Mouse (Mus musculus) forebrain, postnatal 0 days (tissue): ENCODE results near the gene Inpp5f. TPM values are rescaled to one million over a fixed set of nuclear protein-coding genes. Genes with fewer than 3 reads are reported as not detected.

Source experiments
- ATAC-seq: fragments of 200-750 bp; cut with Nextera tagmentation; 2 replicates; pipeline ENCODE4 v1.8.0; 2017; ENCODE audit warnings: mild to moderate bottlenecking, moderate library complexity
- DNase-seq: peaks from one replicate; pipeline ENCODE4 v3.0.0-alpha.2; 2015
- H3K27ac ChIP-seq: fragments of 300-500 bp; sonication (generic); 2 replicates; pipeline ENCODE4 v1.5.1; 2014; ENCODE audit warnings: low read depth, mild to moderate bottlenecking, antibody characterized with exemption, low read length, moderate library complexity, mixed read lengths
- H3K27me3 ChIP-seq: fragments of 300-500 bp; sonication (generic); 2 replicates; pipeline ENCODE4 v1.6.1; 2014; ENCODE audit warnings: mild to moderate bottlenecking, low read length, mixed read lengths; ENCODE audit not compliant: insufficient read depth
- H3K36me3 ChIP-seq: fragments of 300-500 bp; sonication (generic); 2 replicates; pipeline ENCODE4 v1.6.1; 2014; ENCODE audit warnings: mild to moderate bottlenecking, moderate library complexity; ENCODE audit not compliant: insufficient read depth
- H3K4me1 ChIP-seq: fragments of 300-500 bp; sonication (generic); 2 replicates; pipeline ENCODE4 v1.6.1; 2014; ENCODE audit warnings: antibody characterized with exemption; ENCODE audit not compliant: insufficient read depth
- H3K4me2 ChIP-seq: fragments of 300-500 bp; sonication (generic); 2 replicates; pipeline ENCODE4 v1.6.1; 2014; ENCODE audit warnings: low read depth, mild to moderate bottlenecking, moderate library complexity
- H3K4me3 ChIP-seq: fragments of 300-500 bp; sonication (generic); 2 replicates; pipeline ENCODE4 v1.5.1; 2014; ENCODE audit warnings: low read depth, low read length, mixed read lengths
- H3K9ac ChIP-seq: fragments of 300-500 bp; sonication (generic); 2 replicates; pipeline ENCODE4 v1.6.1; 2014; ENCODE audit warnings: mild to moderate bottlenecking
- H3K9me3 ChIP-seq: fragments of 300-500 bp; sonication (generic); 2 replicates; pipeline ENCODE4 v1.6.1; 2016; ENCODE audit warnings: low read length
- CTCF ChIP-seq: sonication (generic); IDR thresholded peaks from 2 replicates; pipeline ENCODE4 v1.5.1; 2016; ENCODE audit warnings: antibody characterized with exemption, control low read depth, low read depth
- WGBS: fragments of 180-500 bp; shearing (Covaris S2); extraction: QIAGEN DNeasy Blood & Tissue Kit; methylation state at CpG from one replicate; pipeline ENCODE4 v1.1.7; 2014; 5-methylcytosine and 5-hydroxymethylcytosine counted together
- polyA plus RNA-seq: library from polyadenylated mRNA; unstranded; fragments of >200 nt; fragmentation: Nextera tagmentation; extraction: Ambion mirVana; gene quantifications from 2 replicates; pipeline ENCODE4 v1.2.1, GENCODE M21; 2015
- total RNA-seq: library from RNA; depleted of rRNA; stranded (reverse); fragments of >200 nt; gene quantifications from 2 replicates; pipeline ENCODE4 v1.2.3, GENCODE M21; 2014

Inpp5f gene
- total and polyA plus RNA-seq, 2 experiments from 2014 or later: 361 to 420 TPM

DNA sequence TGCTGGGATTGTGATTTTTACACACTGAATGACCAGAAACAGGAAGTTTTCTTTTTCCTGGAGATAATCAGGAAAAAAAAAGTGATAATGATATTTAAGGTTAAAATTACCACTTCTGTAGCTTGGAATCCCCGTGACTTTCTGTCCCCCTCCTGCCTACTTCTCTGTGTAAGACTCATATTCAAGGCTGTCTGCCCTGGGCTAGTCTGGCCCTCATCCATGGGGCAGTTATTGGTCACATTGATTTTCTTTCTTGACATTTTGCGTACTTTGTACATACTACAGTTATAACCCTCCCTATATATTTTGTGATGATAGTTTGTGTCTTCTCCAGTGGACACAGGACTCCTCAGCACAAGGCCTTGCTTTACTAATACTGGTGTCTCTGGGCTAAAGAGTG, 2.5 kb downstream of the Inpp5f start:
- no peak overlapping the region for H3K4me2 ChIP-seq
- no peak for TF ChIP-seq CTCF
- 95% methylated on average over 2 of the region's 2 CpGs for WGBS
- H3K27me3 ChIP-seq: no peaks in the 10 kb centered on the region
- DNase-seq (no peak), ATAC-seq (no peak)
- H3K9ac ChIP-seq: no peak overlapping the region
- no peak overlapping the region for H3K27ac ChIP-seq
- H3K9me3 ChIP-seq: no peaks in the 10 kb centered on the region
- H3K4me1 ChIP-seq: peaks cover 10% of the 10 kb centered on the region; the same call in 1 of the 2 replicates
- H3K36me3 ChIP-seq: no peaks in the 10 kb centered on the region
- H3K4me3 ChIP-seq: no peak overlapping the region

DNA sequence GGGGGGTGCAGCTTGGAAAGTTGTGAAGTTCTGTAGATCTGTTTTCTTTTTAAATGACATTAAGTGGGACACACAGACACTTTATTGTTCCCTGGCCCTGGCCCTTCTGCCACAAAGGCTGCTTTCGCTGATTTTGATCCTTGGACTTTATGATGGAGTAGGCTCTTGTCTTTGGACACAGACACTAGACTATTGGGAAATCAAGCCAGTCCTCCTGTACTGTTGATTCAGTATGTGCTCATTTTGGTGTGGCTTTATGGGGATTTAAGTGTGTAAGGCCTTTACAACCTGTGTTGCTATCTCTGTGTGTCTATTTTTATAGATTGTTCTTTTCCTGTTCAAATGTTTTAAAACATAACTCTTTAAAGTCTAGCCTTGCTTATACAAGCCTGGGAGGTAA, 6.5 kb downstream of the Inpp5f start:
- Histone ChIP-seq H3K4me3 (no peak overlapping the region), H3K27ac (no peak overlapping the region), H3K4me1 (peaks cover 7% of the 10 kb centered on the region; the same call in 1 of the 2 replicates), H3K36me3 (no peaks in the 10 kb centered on the region), H3K9ac (no peak overlapping the region), H3K9me3 (no peaks in the 10 kb centered on the region), H3K27me3 (no peaks in the 10 kb centered on the region), H3K4me2 (no peak overlapping the region)
- TF ChIP-seq CTCF: no peak
- 81% methylated on average over 1 of the region's 1 CpGs for WGBS
- no peak for DNase-seq
- no peak for ATAC-seq

DNA sequence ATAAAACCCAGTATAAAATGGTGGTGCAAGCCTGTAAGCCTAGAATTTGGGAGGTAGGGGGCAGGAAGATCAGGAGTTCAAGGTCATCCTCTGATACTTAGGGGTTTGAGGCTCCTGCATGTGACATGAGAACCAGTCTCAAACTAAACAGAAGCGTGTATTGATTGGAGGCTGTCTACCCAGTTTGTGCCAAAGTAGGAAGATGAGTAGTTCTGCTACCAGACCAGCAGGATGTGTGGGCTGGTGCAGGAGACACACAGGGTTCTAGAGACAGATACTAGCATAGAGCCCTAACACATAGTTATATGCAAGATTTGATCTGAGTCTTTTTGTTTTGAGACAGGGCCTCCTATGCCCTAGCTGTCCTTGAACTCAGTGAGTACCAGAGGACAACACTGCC, 9.1 kb downstream of the Inpp5f start:
- no peak overlapping the region for H3K4me2 ChIP-seq
- DNase-seq: no peak
- H3K36me3 ChIP-seq: no peaks in the 10 kb centered on the region
- no peak overlapping the region for H3K27ac ChIP-seq
- H3K27me3 ChIP-seq: no peaks in the 10 kb centered on the region
- H3K4me1 ChIP-seq: 0 out of 2 replicates have a peak, but pooled peaks cover 7% of the 10 kb centered on the region
- TF ChIP-seq CTCF: no peak
- no peak overlapping the region for H3K9ac ChIP-seq
- WGBS: 90% methylated on average over 1 of the region's 1 CpGs
- no peak overlapping the region for H3K4me3 ChIP-seq
- ATAC-seq: no peak
- no peaks in the 10 kb centered on the region for H3K9me3 ChIP-seq

DNA sequence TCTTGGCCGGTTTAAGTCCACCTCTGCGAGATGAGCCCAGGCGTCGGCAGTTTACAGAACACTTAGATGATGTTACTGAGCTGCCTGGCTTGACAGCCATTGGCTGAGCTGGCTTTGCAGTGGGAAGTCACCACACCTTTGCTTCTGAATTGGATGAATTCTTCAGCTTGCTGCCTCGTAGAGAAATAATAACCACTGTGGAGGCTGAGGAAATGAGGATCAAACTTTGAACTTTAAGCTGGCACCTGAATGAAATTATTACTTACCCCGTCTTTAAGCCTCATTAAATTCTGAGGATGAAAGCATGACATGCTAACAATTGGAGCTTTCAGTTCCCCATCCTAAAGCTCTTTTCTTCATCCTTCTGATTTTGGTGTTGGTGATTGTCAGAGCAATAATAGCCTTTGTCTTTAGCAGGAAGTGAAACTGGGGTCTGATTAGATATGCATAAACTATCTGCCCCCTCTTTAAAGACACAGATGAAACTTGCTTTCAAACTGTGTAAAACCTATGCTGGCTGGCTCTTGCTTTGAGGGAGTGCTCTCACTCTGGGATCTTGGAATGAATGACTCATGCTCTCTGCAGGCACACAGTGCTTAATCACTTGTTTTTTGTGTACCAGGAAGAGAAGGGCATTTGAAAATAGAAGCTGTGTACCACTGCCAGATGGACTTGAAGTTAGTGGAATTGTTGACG, 11.3 kb downstream of the Inpp5f start:
- ATAC-seq (peak; percentile 78; the same call in 1 of the 2 replicates), DNase-seq (peak; percentile 26)
- Histone ChIP-seq H3K9me3 (no peaks in the 10 kb centered on the region), H3K27ac (peak overlapping the region; percentile 29; the same call in 1 of the 2 replicates), H3K4me2 (no peak overlapping the region), H3K36me3 (no peaks in the 10 kb centered on the region), H3K27me3 (no peaks in the 10 kb centered on the region), H3K4me1 (0 out of 2 replicates have a peak, but pooled peaks cover 4% of the 10 kb centered on the region), H3K4me3 (no peak overlapping the region), H3K9ac (no peak overlapping the region)
- no peak for TF ChIP-seq CTCF
- 15% methylated on average over 7 of the region's 7 CpGs for WGBS

DNA sequence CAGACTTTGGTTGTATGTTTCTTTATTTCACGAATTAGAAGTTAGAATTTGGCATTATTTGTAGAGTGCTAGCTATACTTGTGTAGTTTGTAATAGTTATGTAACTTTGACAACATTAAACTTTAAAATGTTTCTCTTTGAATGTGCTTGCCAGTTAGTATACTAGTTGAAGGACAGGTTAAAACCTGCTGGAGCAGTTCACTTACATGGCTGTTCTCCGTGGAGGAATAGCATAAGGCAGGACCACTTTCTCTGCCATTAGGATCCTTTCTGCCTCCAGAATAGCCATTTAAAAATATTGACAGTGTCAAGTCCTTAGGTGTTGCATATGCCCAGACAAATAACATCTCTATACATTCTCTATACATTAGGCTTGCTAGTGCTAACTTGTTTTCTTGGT, 11.9 kb downstream of the Inpp5f start:
- TF ChIP-seq CTCF: no peak
- no peak overlapping the region for H3K4me2 ChIP-seq

DNA sequence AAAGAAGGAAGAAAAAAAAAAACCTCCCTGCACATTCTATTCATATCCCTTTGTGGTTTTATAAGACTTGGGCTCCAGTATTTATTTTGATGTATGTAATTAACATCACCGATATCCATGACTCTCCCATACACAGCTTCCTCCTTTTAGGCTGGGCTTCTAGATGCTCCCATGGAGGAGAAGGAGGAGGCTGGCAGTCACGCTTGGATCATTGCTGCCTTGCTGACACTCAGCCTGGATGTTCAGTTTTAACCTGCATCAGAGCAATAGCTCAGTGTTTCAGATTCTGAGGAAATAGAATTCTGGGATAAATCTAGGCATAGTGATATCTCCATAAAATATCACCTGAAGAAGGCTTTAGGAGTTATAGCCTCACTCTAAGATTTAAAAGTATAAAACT, 14.3 kb downstream of the Inpp5f start:
- no peaks in the 10 kb centered on the region for H3K9me3 ChIP-seq
- H3K27ac ChIP-seq: no peak overlapping the region
- H3K9ac ChIP-seq: no peak overlapping the region
- WGBS: 95% methylated on average over 2 of the region's 2 CpGs
- no peak for ATAC-seq
- no peaks in the 10 kb centered on the region for H3K27me3 ChIP-seq
- no peak for TF ChIP-seq CTCF
- no peak for DNase-seq
- 0 out of 2 replicates have a peak, but pooled peaks cover 4% of the 10 kb centered on the region for H3K4me1 ChIP-seq
- no peak overlapping the region for H3K4me3 ChIP-seq
- no peaks in the 10 kb centered on the region for H3K36me3 ChIP-seq
- no peak overlapping the region for H3K4me2 ChIP-seq

More for the DNA sequence above, 11.9 kb downstream of the Inpp5f start:
- ATAC-seq (no peak), DNase-seq (no peak)
- Histone ChIP-seq H3K4me3 (no peak overlapping the region), H3K36me3 (no peaks in the 10 kb centered on the region), H3K9ac (no peak overlapping the region), H3K27ac (no peak overlapping the region), H3K27me3 (no peaks in the 10 kb centered on the region), H3K9me3 (no peaks in the 10 kb centered on the region), H3K4me1 (0 out of 2 replicates have a peak, but pooled peaks cover 4% of the 10 kb centered on the region)
- WGBS: 12% methylated on average over 2 of the region's 2 CpGs

DNA sequence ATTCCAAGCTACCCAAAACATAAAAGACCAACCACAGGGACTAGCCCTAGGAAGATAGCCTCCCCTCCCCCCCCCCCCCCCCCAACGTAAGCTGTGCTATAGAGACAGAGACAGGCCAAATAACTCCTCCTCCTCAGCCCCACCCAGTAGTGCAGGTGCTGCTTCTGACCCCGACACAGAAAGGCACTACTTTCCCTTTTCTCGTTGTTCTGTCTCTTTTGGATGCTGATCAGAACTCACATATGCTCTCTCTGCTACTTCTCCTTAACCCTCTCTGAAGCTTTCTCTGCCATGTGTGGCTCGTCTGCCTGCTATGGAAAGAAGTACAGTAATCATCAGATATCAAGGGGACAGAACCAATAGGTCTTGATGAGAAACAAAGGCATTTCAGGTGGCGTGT, 15.5 kb downstream of the Inpp5f start:
- no peak overlapping the region for H3K27ac ChIP-seq
- no peaks in the 10 kb centered on the region for H3K9me3 ChIP-seq
- H3K9ac ChIP-seq: no peak overlapping the region
- ATAC-seq (no peak), DNase-seq (no peak)
- TF ChIP-seq CTCF: no peak
- H3K4me2 ChIP-seq: no peak overlapping the region
- no peaks in the 10 kb centered on the region for H3K36me3 ChIP-seq
- 58% methylated on average over 4 of the region's 5 CpGs for WGBS
- H3K4me1 ChIP-seq: 0 out of 2 replicates have a peak, but pooled peaks cover 4% of the 10 kb centered on the region
- no peaks in the 10 kb centered on the region for H3K27me3 ChIP-seq
- H3K4me3 ChIP-seq: no peak overlapping the region
